Mouse (Mus musculus) spleen, adult 2 months (tissue): ENCODE measurements around the gene Gsc. TPM values are rescaled to one million over a fixed set of nuclear protein-coding genes. Genes with fewer than 3 reads are reported as not detected.

Experiments used
- DNase-seq, 2 experiments: peaks; one replicate each; pipeline versions ENCODE4 v3.0.0 to v3.0.0-alpha.2; 2012 to 2021; ENCODE audit warnings: low spot score in 2 of 2, low read depth in 1 of 2
- H3K27ac ChIP-seq: fragments of 200-500 bp; 2 replicates; pipeline ENCODE4 v1.5.1; 2012; ENCODE audit warnings: low read length, inconsistent platforms; ENCODE audit not compliant: insufficient read depth
- H3K27me3 ChIP-seq: fragments of 200-500 bp; 2 replicates; pipeline ENCODE4 v1.6.1; 2012; ENCODE audit warnings: mild to moderate bottlenecking, moderate library complexity, low read length, inconsistent platforms; ENCODE audit not compliant: control insufficient read depth, insufficient read depth
- H3K36me3 ChIP-seq: fragments of 200-500 bp; 2 replicates; pipeline ENCODE4 v1.6.1; 2012; ENCODE audit warnings: mild to moderate bottlenecking, low read length, inconsistent platforms; ENCODE audit not compliant: control insufficient read depth, insufficient read depth
- H3K4me1 ChIP-seq: fragments of 200-500 bp; 2 replicates; pipeline ENCODE4 v1.6.1; 2011; ENCODE audit warnings: inconsistent platforms; ENCODE audit not compliant: control insufficient read depth, insufficient read depth, insufficient read length
- H3K4me3 ChIP-seq: fragments of 200-500 bp; 2 replicates; pipeline ENCODE4 v1.5.1; 2011; ENCODE audit warnings: mild to moderate bottlenecking, inconsistent platforms; ENCODE audit not compliant: insufficient read depth, insufficient read length; ENCODE audit errors: extremely low read depth
- CTCF ChIP-seq: fragments of 200-500 bp; IDR thresholded peaks from 2 replicates; pipeline ENCODE4 v1.5.1; 2011; ENCODE audit warnings: mild to moderate bottlenecking, inconsistent platforms; ENCODE audit not compliant: insufficient read depth, insufficient read length, insufficient replicate concordance; ENCODE audit errors: extremely low read depth
- POLR2A ChIP-seq: fragments of 200-500 bp; IDR thresholded peaks from 2 replicates; pipeline ENCODE4 v1.6.1; 2011; ENCODE audit warnings: low read depth, low read length, inconsistent platforms
- WGBS: fragments of 180-500 bp; shearing (Covaris S2); methylation state at CpG from one replicate; pipeline ENCODE4 v1.1.7; 2018; 5-methylcytosine and 5-hydroxymethylcytosine counted together
- polyA plus RNA-seq: library from polyadenylated mRNA; depleted of rRNA; stranded (reverse); fragments of >200 nt; gene quantifications from 2 replicates; pipeline ENCODE4 v1.2.3, GENCODE M21; 2012

Gsc gene
- polyA plus RNA-seq, 1 experiment, result 0.06 TPM

DNA sequence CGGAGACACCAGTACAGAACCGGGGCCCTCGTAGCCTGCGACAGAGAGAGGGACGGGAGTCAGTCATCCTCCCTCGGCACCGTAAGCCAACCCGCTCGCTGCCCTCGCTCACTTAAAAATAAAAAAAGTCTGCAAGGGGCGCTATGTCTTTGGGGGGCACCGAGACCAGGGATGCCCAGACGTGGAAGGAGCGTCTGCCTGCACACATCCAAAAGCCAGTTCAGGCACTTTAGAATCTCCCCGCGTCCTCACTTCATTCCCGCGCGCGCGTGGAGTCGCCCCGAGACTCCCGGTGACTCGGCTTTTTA lies 958 bp downstream of the Gsc start:
- H3K4me3 ChIP-seq, result no peak overlapping the region
- peaks cover 29% of the 10 kb centered on the region for H3K27me3 ChIP-seq
- H3K36me3 ChIP-seq, result no peaks in the 10 kb centered on the region
- 3% methylated on average over 25 of the region's 25 CpGs for WGBS
- H3K27ac ChIP-seq, result no peak overlapping the region
- DNase-seq, result no peak
- TF ChIP-seq POLR2A (no peak), CTCF (no peak)
- H3K4me1 ChIP-seq, result peaks cover 8% of the 10 kb centered on the region

- Histone ChIP-seq H3K27me3 (peaks cover 29% of the 10 kb centered on the region), H3K36me3 (no peaks in the 10 kb centered on the region), H3K4me3 (no peak overlapping the region), H3K4me1 (peaks cover 8% of the 10 kb centered on the region), H3K27ac (no peak overlapping the region)
- WGBS, result 5% methylated on average over 57 of the region's 57 CpGs
- no peak for DNase-seq
- TF ChIP-seq CTCF, result no peak
- TF ChIP-seq POLR2A, result no peak
Measured at GRCm38 (mm10) chr12:104471351-104472217, 1.5 kb downstream of the Gsc start.

- peaks cover 27% of the 10 kb centered on the region for H3K27me3 ChIP-seq
- 28% methylated on average over 6 of the region's 6 CpGs for WGBS
- H3K36me3 ChIP-seq, result no peaks in the 10 kb centered on the region
- TF ChIP-seq POLR2A, result no peak
- TF ChIP-seq CTCF, result no peak
- H3K27ac ChIP-seq, result no peak overlapping the region
- no peak overlapping the region for H3K4me3 ChIP-seq
- no peak for DNase-seq
- H3K4me1 ChIP-seq, result peaks cover 8% of the 10 kb centered on the region
Measured at GRCm38 (mm10) chr12:104470646-104471045, 2.5 kb downstream of the Gsc start.

GRCm38 (mm10) chr12:104468783-104469182 lies 4.3 kb downstream of the Gsc start:
- 26% methylated on average over 4 of the region's 4 CpGs for WGBS

DNA sequence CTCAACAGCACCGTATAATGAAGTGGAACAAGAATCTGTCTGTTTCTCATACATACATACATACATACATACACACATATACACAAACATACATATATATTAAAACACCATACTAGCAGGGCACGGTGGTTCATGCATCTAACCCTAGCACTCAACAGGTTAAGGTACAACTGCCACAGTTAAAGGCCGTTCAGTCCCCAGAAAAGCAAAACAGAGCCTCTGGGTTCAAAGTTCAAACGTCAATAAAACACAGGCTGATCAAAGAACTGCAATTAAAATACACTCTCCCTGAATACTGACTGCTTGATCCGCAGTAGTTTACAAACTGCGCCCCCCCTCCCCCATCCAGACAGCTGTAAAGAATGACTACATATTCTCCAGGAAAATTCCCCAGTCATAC lies 5.8 kb downstream of the Gsc start:
- DNase-seq, result no peak

More at GRCm38 (mm10) chr12:104468783-104469182, 4.3 kb downstream of the Gsc start:
- Histone ChIP-seq H3K27me3 (peaks cover 18% of the 10 kb centered on the region), H3K4me1 (peaks cover 8% of the 10 kb centered on the region), H3K36me3 (no peaks in the 10 kb centered on the region), H3K27ac (no peak overlapping the region), H3K4me3 (no peak overlapping the region)
- TF ChIP-seq CTCF (no peak), POLR2A (no peak)
- no peak for DNase-seq

GRCm38 (mm10) chr12:104466930-104467329 lies 6.2 kb downstream of the Gsc start:
- WGBS, result 45% methylated on average over 7 of the region's 7 CpGs
- DNase-seq, result no peak
- Histone ChIP-seq H3K27ac (no peak overlapping the region), H3K36me3 (no peaks in the 10 kb centered on the region), H3K27me3 (peaks cover 7% of the 10 kb centered on the region; the same call in 1 of the 2 replicates), H3K4me3 (no peak overlapping the region), H3K4me1 (0 out of 2 replicates have a peak, but pooled peaks cover under 1% of the 10 kb centered on the region)
- TF ChIP-seq CTCF, result no peak
- no peak for TF ChIP-seq POLR2A

More for the DNA sequence above, 5.8 kb downstream of the Gsc start:
- H3K27ac ChIP-seq, result no peak overlapping the region
- H3K36me3 ChIP-seq, result no peaks in the 10 kb centered on the region
- H3K4me3 ChIP-seq, result no peak overlapping the region
- WGBS, result 61% methylated on average over 6 of the region's 6 CpGs
- peaks cover 2% of the 10 kb centered on the region; the same call in 1 of the 2 replicates for H3K4me1 ChIP-seq
- H3K27me3 ChIP-seq, result peaks cover 11% of the 10 kb centered on the region; the same call in 1 of the 2 replicates
- TF ChIP-seq POLR2A, result no peak
- TF ChIP-seq CTCF, result no peak

DNA sequence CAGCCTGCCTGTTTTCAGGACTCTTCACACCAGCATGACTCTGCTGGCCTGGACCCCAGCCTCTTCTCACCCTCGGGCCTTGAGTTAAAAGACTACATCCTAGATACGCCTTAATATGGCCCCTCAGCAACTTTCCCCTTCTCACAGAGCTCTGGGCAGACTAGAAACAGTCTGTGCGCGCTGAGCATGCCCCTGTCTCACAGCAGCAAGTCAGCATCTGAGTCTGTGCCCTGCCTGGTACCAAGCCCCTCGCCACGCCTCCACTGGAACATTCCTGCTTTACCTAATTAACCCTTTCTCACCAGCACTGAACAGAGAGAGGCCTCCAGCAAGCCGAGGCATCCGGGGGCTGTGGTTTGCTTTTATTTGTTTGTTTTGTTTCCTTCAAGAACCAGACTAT lies 11.8 kb downstream of the Gsc start:
- no peaks in the 10 kb centered on the region for H3K36me3 ChIP-seq
- no peaks in the 10 kb centered on the region for H3K4me1 ChIP-seq
- WGBS, result 57% methylated on average over 8 of the region's 8 CpGs
- no peak overlapping the region for H3K4me3 ChIP-seq
- H3K27me3 ChIP-seq, result no peaks in the 10 kb centered on the region
- no peak for DNase-seq
- TF ChIP-seq CTCF, result no peak
- no peak for TF ChIP-seq POLR2A
- no peak overlapping the region for H3K27ac ChIP-seq
